ENCODE assay signal across 23 mouse cellular contexts in the genomic region with DNA sequence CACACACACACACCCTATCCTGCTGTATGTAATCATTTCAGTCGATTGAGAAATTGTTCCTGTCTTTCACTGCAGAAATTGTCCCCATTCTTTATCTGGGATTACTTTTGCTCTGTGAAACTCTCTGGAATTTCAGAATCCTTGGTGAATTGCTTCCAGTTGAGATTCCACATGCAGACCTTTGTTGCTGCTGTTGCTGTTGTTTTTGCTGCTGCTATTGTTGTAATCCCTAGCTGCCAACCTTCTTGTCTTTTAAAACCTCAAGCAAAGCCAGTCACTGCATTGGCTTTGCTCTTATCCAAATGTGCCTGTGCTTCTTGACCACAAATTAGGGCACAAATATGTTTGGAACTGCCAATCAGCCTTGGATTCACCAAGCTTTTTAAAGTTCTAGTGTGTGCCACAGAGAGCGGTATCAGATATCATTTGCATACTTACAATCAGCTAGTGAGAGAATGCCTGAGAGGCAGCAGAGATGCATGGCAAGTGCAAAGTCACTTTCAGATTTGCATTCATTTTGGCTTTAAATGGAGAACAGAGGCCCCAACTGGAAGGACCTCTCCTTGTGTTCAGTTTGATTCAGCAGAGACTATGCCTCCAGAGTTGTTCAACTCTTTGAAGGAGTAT.
A peak's percentile ranks its signal among the peaks of the same experiment; 100 is the strongest.
DNase-seq lines count a peak whose midpoint lies in the region; ATAC-seq lines count a peak whose summit lies in the region.
"Had no signal": no experiment of that assay in that cellular context is flagged by ENCODE, and none has a peak within 500 bp of the region (broad histone marks: within the 10 kb centered on the region; RNA-seq: fewer than 3 reads in every experiment).

No protein-coding gene starts in this region.

- no peak for ATAC-seq in forebrain, embryonic 16.5 days
- 0 out of 2 replicates have a peak, but pooled peaks have one; percentile 20 for ATAC-seq in midbrain, embryonic 13.5 days
- ATAC-seq: hindbrain, postnatal 0 days; intestine, postnatal 0 days had no signal

- H3K4me1 ChIP-seq in forebrain, embryonic 10.5 days, result peaks cover 18% of the 10 kb centered on the region
- peaks cover 6% of the 10 kb centered on the region for H3K4me1 ChIP-seq in forebrain, embryonic 16.5 days (replicated peaks; ENCODE audit: control insufficient read depth, insufficient read depth, low read length)
- H3K4me1 ChIP-seq in embryonic facial prominence, embryonic 10.5 days, result peaks cover 16% of the 10 kb centered on the region
- H3K4me1 ChIP-seq in midbrain, embryonic 13.5 days (replicated peaks), result peaks cover 18% of the 10 kb centered on the region
- H3K4me1 ChIP-seq: liver, embryonic 15.5 days; lung, embryonic 15.5 days; megakaryocyte, embryonic 14.5 days; neural tube, embryonic 12.5 days had no signal

- no peak for DNase-seq in forebrain, embryonic 10.5 days (ENCODE audit: extremely low spot score, low spot score)
- DNase-seq in ES-CJ7 (ENCODE audit: low read depth, low spot score), result peak; percentile 11
- no peak for DNase-seq in embryonic facial prominence, embryonic 10.5 days (ENCODE audit: low spot score)
- no peak for DNase-seq in adrenal gland, postnatal 14 days
- no peak for DNase-seq in gastrocnemius, adult 18-20 months (ENCODE audit: low spot score)
- no peak for DNase-seq in retina, embryonic 14.5 days (ENCODE audit: low spot score)
- DNase-seq: adrenal gland, adult 2 months; cerebellum, adult 2 months; cerebellum, postnatal 36 days; gastrocnemius, adult 2 months; heart, postnatal 36 days; layer of hippocampus, adult 9-11 months; retina, postnatal 1 day; right cerebral cortex, postnatal 25 days; spleen, adult 18-20 months had no signal

- 41% methylated on average over 2 of the region's 2 CpGs for WGBS in forebrain, embryonic 10.5 days
- 20% methylated on average over 2 of the region's 2 CpGs for WGBS in forebrain, embryonic 16.5 days
- WGBS in embryonic facial prominence, embryonic 10.5 days, result 59% methylated on average over 2 of the region's 2 CpGs
- 21% methylated on average over 2 of the region's 2 CpGs for WGBS in midbrain, embryonic 13.5 days

- H3K27me3 ChIP-seq in forebrain, embryonic 10.5 days (ENCODE audit: poor library complexity, severe bottlenecking), result no peaks in the 10 kb centered on the region
- no peaks in the 10 kb centered on the region for H3K27me3 ChIP-seq in forebrain, embryonic 16.5 days (replicated peaks; ENCODE audit: control insufficient read depth, insufficient read depth, low read length)
- H3K27me3 ChIP-seq in embryonic facial prominence, embryonic 10.5 days (replicated peaks; ENCODE audit: low read depth, poor library complexity, severe bottlenecking), result no peaks in the 10 kb centered on the region
- no peaks in the 10 kb centered on the region for H3K27me3 ChIP-seq in midbrain, embryonic 13.5 days
- H3K27me3 ChIP-seq: liver, embryonic 15.5 days; lung, embryonic 15.5 days; megakaryocyte, embryonic 14.5 days; neural tube, embryonic 12.5 days had no signal

- no peaks in the 10 kb centered on the region for H3K36me3 ChIP-seq in forebrain, embryonic 10.5 days (replicated peaks)
- H3K36me3 ChIP-seq in forebrain, embryonic 16.5 days (ENCODE audit: control insufficient read depth, insufficient read depth), result no peaks in the 10 kb centered on the region
- H3K36me3 ChIP-seq in embryonic facial prominence, embryonic 10.5 days (replicated peaks), result no peaks in the 10 kb centered on the region
- H3K36me3 ChIP-seq in midbrain, embryonic 13.5 days, result no peaks in the 10 kb centered on the region
- H3K36me3 ChIP-seq: liver, embryonic 15.5 days; lung, embryonic 15.5 days; neural tube, embryonic 12.5 days had no signal

- no peaks in the 10 kb centered on the region for H3K9me3 ChIP-seq in forebrain, embryonic 10.5 days
- no peaks in the 10 kb centered on the region for H3K9me3 ChIP-seq in forebrain, embryonic 16.5 days (ENCODE audit: control insufficient read depth, low read length)
- no peaks in the 10 kb centered on the region for H3K9me3 ChIP-seq in embryonic facial prominence, embryonic 10.5 days
- no peaks in the 10 kb centered on the region for H3K9me3 ChIP-seq in midbrain, embryonic 13.5 days
- H3K9me3 ChIP-seq: liver, embryonic 15.5 days; lung, embryonic 15.5 days; megakaryocyte, embryonic 14.5 days; neural tube, embryonic 12.5 days had no signal

- peak overlapping the region; percentile 72; the same call in 1 of the 2 replicates for H3K27ac ChIP-seq in forebrain, embryonic 10.5 days
- H3K27ac ChIP-seq in forebrain, embryonic 16.5 days (ENCODE audit: low read length), result no peak overlapping the region
- peak overlapping the region; percentile 61 for H3K27ac ChIP-seq in embryonic facial prominence, embryonic 10.5 days (replicated peaks)
- no peak overlapping the region for H3K27ac ChIP-seq in midbrain, embryonic 13.5 days
- H3K27ac ChIP-seq: gastrocnemius, adult 2 months; hindbrain, postnatal 0 days; liver, embryonic 15.5 days; lung, embryonic 15.5 days; neural tube, embryonic 12.5 days had no signal

- no peak overlapping the region for H3K4me2 ChIP-seq in forebrain, embryonic 16.5 days (ENCODE audit: low read length)
- no peak overlapping the region for H3K4me2 ChIP-seq in midbrain, embryonic 13.5 days (replicated peaks)
- H3K4me2 ChIP-seq: liver, embryonic 15.5 days; lung, embryonic 15.5 days; neural tube, embryonic 12.5 days had no signal

- no peak overlapping the region for H3K4me3 ChIP-seq in forebrain, embryonic 10.5 days
- no peak overlapping the region for H3K4me3 ChIP-seq in forebrain, embryonic 16.5 days (replicated peaks; ENCODE audit: low read length)
- no peak overlapping the region for H3K4me3 ChIP-seq in embryonic facial prominence, embryonic 10.5 days
- no peak overlapping the region for H3K4me3 ChIP-seq in midbrain, embryonic 13.5 days (replicated peaks)
- H3K4me3 ChIP-seq: gastrocnemius, adult 2 months; liver, embryonic 15.5 days; lung, embryonic 15.5 days; megakaryocyte, embryonic 14.5 days; neural tube, embryonic 12.5 days had no signal

- no peak overlapping the region for H3K9ac ChIP-seq in forebrain, embryonic 16.5 days (replicated peaks; ENCODE audit: low read depth, low read length)
- no peak overlapping the region for H3K9ac ChIP-seq in midbrain, embryonic 13.5 days (replicated peaks)
- H3K9ac ChIP-seq: liver, embryonic 15.5 days; lung, embryonic 15.5 days; neural tube, embryonic 12.5 days had no signal

Comparison
In these comparisons a context has a peak if more than half of its experiments do, and no peak if none do; other contexts are left out.
1. H3K27ac ChIP-seq: peak in forebrain, embryonic 10.5 days (single experiment) and embryonic facial prominence, embryonic 10.5 days (single experiment); none in forebrain, embryonic 16.5 days (single experiment) and midbrain, embryonic 13.5 days (single experiment).